Mouse (Mus musculus) CH12.LX (cell line): ENCODE results near the gene Ube2n. TPM values are rescaled to one million over a fixed set of nuclear protein-coding genes. Genes with fewer than 3 reads are reported as not detected.

Experiments used
- DNase-seq: peaks from one replicate; pipeline ENCODE4 v3.0.0-alpha.2; 2013; ENCODE audit errors: extremely low read depth
- H3K27ac ChIP-seq: 2 replicates; pipeline ENCODE4 v1.5.1; 2012; ENCODE audit warnings: low read depth, mild to moderate bottlenecking, control low read depth, moderate library complexity; ENCODE audit not compliant: insufficient read depth
- H3K27me3 ChIP-seq: replicated peaks from 2 replicates; pipeline ENCODE3; 2012; ENCODE audit warnings: inconsistent platforms
- H3K36me3 ChIP-seq, 2 experiments: replicated peaks in 1 of 2; 2 replicates each; pipeline versions ENCODE3 to v1.6.1; 2012; ENCODE audit warnings: inconsistent platforms in 1 of 2, low read length in 1 of 2, mild to moderate bottlenecking in 1 of 2, mixed read lengths in 1 of 2, moderate library complexity in 1 of 2; ENCODE audit not compliant: control insufficient read depth in 1 of 2, insufficient read depth in 1 of 2
- H3K4me1 ChIP-seq, 2 experiments: 2 replicates each; pipeline ENCODE4 v1.6.1; 2012; ENCODE audit warnings: inconsistent platforms in 1 of 2, moderate library complexity in 1 of 2; ENCODE audit not compliant: insufficient read depth in 2 of 2, control insufficient read depth in 1 of 2
- H3K4me2 ChIP-seq: 2 replicates; pipeline ENCODE4 v1.6.1; 2012; ENCODE audit warnings: low read depth, mild to moderate bottlenecking, control low read depth; ENCODE audit not compliant: poor library complexity, insufficient read depth, severe bottlenecking
- H3K4me3 ChIP-seq, 3 experiments: fragments of 150-350 bp in 1 of 3; sonication (generic) in 1 of 3; replicated peaks in 1 of 3; 2 replicates each; pipeline versions ENCODE3 to v1.5.1; 2011 to 2012; ENCODE audit warnings: low read depth in 2 of 3, low read length in 2 of 3, mild to moderate bottlenecking in 2 of 3, moderate library complexity in 2 of 3, control low read depth in 1 of 3, improper control_type of control experiment in 1 of 3, inconsistent platforms in 1 of 3, mixed read lengths in 1 of 3; ENCODE audit not compliant: poor library complexity in 1 of 3
- H3K79me2 ChIP-seq: replicated peaks from 2 replicates; pipeline ENCODE4 v1.6.1; 2012; ENCODE audit warnings: mild to moderate bottlenecking, moderate library complexity; ENCODE audit not compliant: control insufficient read depth, poor library complexity, insufficient read depth, severe bottlenecking; ENCODE audit errors: extremely low read depth
- H3K9ac ChIP-seq: 2 replicates; pipeline ENCODE4 v1.6.1; 2012; ENCODE audit warnings: low read depth, mild to moderate bottlenecking, control low read depth, moderate library complexity; ENCODE audit not compliant: insufficient read depth
- H3K9me3 ChIP-seq: replicated peaks from 2 replicates; pipeline ENCODE3; 2012; ENCODE audit warnings: low read length, inconsistent platforms, mixed read lengths
- BHLHE40 ChIP-seq: IDR thresholded peaks from 2 replicates; pipeline ENCODE4 v1.6.1; 2011; ENCODE audit warnings: mild to moderate bottlenecking, low read depth, low read length, improper control_type of control experiment
- CHD2 ChIP-seq: IDR thresholded peaks from 2 replicates; pipeline ENCODE4 v1.6.1; 2011; ENCODE audit warnings: low read length, improper control_type of control experiment
- E2F4 ChIP-seq: IDR thresholded peaks from 2 replicates; pipeline ENCODE4 v1.6.1; 2011; ENCODE audit warnings: low read depth, low read length, improper control_type of control experiment; ENCODE audit not compliant: insufficient replicate concordance
- ELF1 ChIP-seq: IDR thresholded peaks from 2 replicates; pipeline ENCODE4 v1.6.1; 2014; ENCODE audit warnings: low read depth, mild to moderate bottlenecking, inconsistent platforms, low read length, improper control_type of control experiment
- EP300 ChIP-seq: IDR thresholded peaks from 2 replicates; pipeline ENCODE4 v1.6.1; 2011; ENCODE audit warnings: low read length, improper control_type of control experiment
- ETS1 ChIP-seq: conservative IDR thresholded peaks from 2 replicates; pipeline ENCODE4 v1.6.1; 2012; ENCODE audit warnings: low read depth, mild to moderate bottlenecking, inconsistent platforms, low read length, improper control_type of control experiment, moderate library complexity
- GABPA ChIP-seq: IDR thresholded peaks from 2 replicates; pipeline ENCODE4 v1.6.1; 2012; ENCODE audit warnings: low read depth, low read length, improper control_type of control experiment, inconsistent platforms; ENCODE audit not compliant: insufficient replicate concordance
- IRF4 ChIP-seq: IDR thresholded peaks from 2 replicates; pipeline ENCODE4 v1.6.1; 2014; ENCODE audit warnings: low read depth, mild to moderate bottlenecking, inconsistent platforms, low read length, improper control_type of control experiment
- KAT2A ChIP-seq: IDR thresholded peaks from 2 replicates; pipeline ENCODE4 v1.6.1; 2012; ENCODE audit warnings: low read length, improper control_type of control experiment, inconsistent platforms; ENCODE audit not compliant: insufficient replicate concordance
- MAX ChIP-seq: IDR thresholded peaks from 2 replicates; pipeline ENCODE4 v1.6.1; 2011; ENCODE audit warnings: low read length, improper control_type of control experiment
- MAZ ChIP-seq: IDR thresholded peaks from 2 replicates; pipeline ENCODE4 v1.6.1; 2012; ENCODE audit warnings: low read depth, mild to moderate bottlenecking, inconsistent platforms, low read length, improper control_type of control experiment, moderate library complexity
- MEF2A ChIP-seq: IDR thresholded peaks from 2 replicates; pipeline ENCODE4 v1.6.1; 2014; ENCODE audit warnings: low read depth, mild to moderate bottlenecking, inconsistent platforms, low read length, improper control_type of control experiment, borderline replicate concordance
- MXI1 ChIP-seq: IDR thresholded peaks from 2 replicates; pipeline ENCODE4 v1.6.1; 2011; ENCODE audit warnings: mild to moderate bottlenecking, low read depth, low read length, improper control_type of control experiment
- MYC ChIP-seq: IDR thresholded peaks from 2 replicates; pipeline ENCODE4 v1.6.1; 2011; ENCODE audit warnings: low read depth, mild to moderate bottlenecking, improper control_type of control experiment, low read length
- NELFE ChIP-seq: IDR thresholded peaks from 2 replicates; pipeline ENCODE4 v1.6.1; 2011; ENCODE audit warnings: low read depth, low read length, improper control_type of control experiment
- NRF1 ChIP-seq: IDR thresholded peaks from 2 replicates; pipeline ENCODE4 v1.6.1; 2014; ENCODE audit warnings: low read depth, mild to moderate bottlenecking, inconsistent platforms, low read length, improper control_type of control experiment, moderate library complexity
- POLR2A ChIP-seq: IDR thresholded peaks from 2 replicates; pipeline ENCODE4 v1.6.1; 2011; ENCODE audit warnings: low read depth, mild to moderate bottlenecking, improper control_type of control experiment, low read length
- SIN3A ChIP-seq: IDR thresholded peaks from 2 replicates; pipeline ENCODE4 v1.6.1; 2012; ENCODE audit warnings: low read length, improper control_type of control experiment, inconsistent platforms
- TBP ChIP-seq: conservative IDR thresholded peaks from 2 replicates; pipeline ENCODE4 v1.6.1; 2011; ENCODE audit warnings: low read depth, low read length, improper control_type of control experiment
- UBTF ChIP-seq: IDR thresholded peaks from 2 replicates; pipeline ENCODE4 v1.6.1; 2012; ENCODE audit warnings: low read depth, mild to moderate bottlenecking, inconsistent platforms, low read length, improper control_type of control experiment, moderate library complexity
- USF2 ChIP-seq: conservative IDR thresholded peaks from 2 replicates; pipeline ENCODE4 v1.6.1; 2011; ENCODE audit warnings: low read depth, low read length, improper control_type of control experiment
- ZKSCAN1 ChIP-seq: IDR thresholded peaks from 2 replicates; pipeline ENCODE4 v1.6.1; 2012; ENCODE audit warnings: low read depth, inconsistent platforms, low read length, improper control_type of control experiment, borderline replicate concordance
- ZMIZ1 ChIP-seq: IDR thresholded peaks from 2 replicates; pipeline ENCODE4 v1.6.1; 2012; ENCODE audit warnings: low read depth, mild to moderate bottlenecking, inconsistent platforms, low read length, improper control_type of control experiment
- ZNF384 ChIP-seq: IDR thresholded peaks from 2 replicates; pipeline ENCODE4 v1.6.1; 2012; ENCODE audit warnings: low read depth, low read length, improper control_type of control experiment, inconsistent platforms
- dilution Hi-C: fragments of 300-500 bp; cut with MboI; formaldehyde crosslinking; loops from 2 replicates; pipeline ENCODE4 v1.14.3; 2020; ENCODE audit warnings: low sequenced_read_pairs; ENCODE audit not compliant: extremely low pct_unique_long_range_greater_than_20kb, extremely low pct_ligation_motif_present
- in situ Hi-C: fragments of 300-500 bp; cut with MboI; formaldehyde crosslinking; loops from 3 replicates; pipeline ENCODE4 v1.14.3; 2019; ENCODE audit warnings: low sequenced_read_pairs, low pct_ligation_motif_present, low pct_unique_long_range_greater_than_20kb, mixed read lengths
- polyA plus RNA-seq: library from polyadenylated mRNA; unstranded; fragments of >175 nt; gene quantifications from 2 replicates; pipeline ENCODE4 v1.2.1, GENCODE M21; 2012; ENCODE audit warnings: low read depth; ENCODE audit not compliant: insufficient read length
- total RNA-seq, 2 experiments: library from RNA; depleted of rRNA; stranded (reverse); fragments of 300-350 nt in 1 of 2; fragments of >200 nt in 1 of 2; gene quantifications; 2 replicates each; pipeline ENCODE4 v1.2.3; 2012 to 2014

The Ube2n gene
- total and polyA plus RNA-seq, 3 experiments, result 71.9 to 265 (median 237) TPM

GRCm38 (mm10) chr10:95563851-95564845 is 49.2 kb downstream of the Ube2n start, which contains the start of gene Nudt4:
Gene Nudt4, minus strand, starts transcription at chr10:95564146.
- peak; percentile 84 for DNase-seq
- H3K79me2 ChIP-seq, result peaks cover 35% of the 10 kb centered on the region
- H3K36me3 ChIP-seq, result peaks cover 0 to 5% of the 10 kb centered on the region in 2 experiments
- no peaks in the 10 kb centered on the region for H3K9me3 ChIP-seq
- H3K27ac ChIP-seq, result peak within 1 kb of the TSS; percentile 37
- dilution Hi-C loops (no loop called here), in situ Hi-C loops (loop anchor here (25.0 kb wide), 1 partner anchor 473 kb away; no protein-coding TSS in a partner anchor)
- H3K4me3 ChIP-seq, result peak within 1 kb of the TSS; percentile 80 to 92 (median 82)
- no peaks in the 10 kb centered on the region for H3K27me3 ChIP-seq
- H3K4me2 ChIP-seq, result peak within 1 kb of the TSS; percentile 95
- peaks cover 7 to 36% of the 10 kb centered on the region in 2 experiments; a peak in 3 of 4 replicates for H3K4me1 ChIP-seq
- TF ChIP-seq USF2 (no peak), SIN3A (peak; percentile 13; the same call in 1 of the 2 replicates), ZMIZ1 (peak; percentile 87), MEF2A (peak; percentile 45; the same call in 1 of the 2 replicates), GABPA (no peak), ZKSCAN1 (no peak), UBTF (0 out of 2 replicates have a peak, but pooled peaks have one; percentile 15), CHD2 (peak; percentile 24; the same call in 1 of the 2 replicates), POLR2A (peak; percentile 86), NELFE (peak; percentile 85), TBP (peak; percentile 64; the same call in 1 of the 2 replicates), ETS1 (no peak), IRF4 (0 out of 2 replicates have a peak, but pooled peaks have one; percentile 24), MXI1 (peak; percentile 55; the same call in 1 of the 2 replicates), MAZ (0 out of 2 replicates have a peak, but pooled peaks have one; percentile 72), ZNF384 (peak; percentile 41; the same call in 1 of the 2 replicates), MYC (no peak), KAT2A (0 out of 2 replicates have a peak, but pooled peaks have one; percentile 7), EP300 (no peak), NRF1 (peak; percentile 89), MAX (no peak), ELF1 (0 out of 2 replicates have a peak, but pooled peaks have one; percentile 15), E2F4 (no peak), BHLHE40 (peak; percentile 61; the same call in 1 of the 2 replicates)
- H3K9ac ChIP-seq, result peak within 1 kb of the TSS; percentile 79
